Mouse (Mus musculus) 416B (cell line): ENCODE data around the gene Ddx39.
A peak's percentile ranks its signal among the peaks of the same experiment; 100 is the strongest.

Source experiments
- DNase-seq: peaks from one replicate; pipeline ENCODE4 v3.0.0; 2011; ENCODE audit warnings: low read depth

The Ddx39 gene

DNA sequence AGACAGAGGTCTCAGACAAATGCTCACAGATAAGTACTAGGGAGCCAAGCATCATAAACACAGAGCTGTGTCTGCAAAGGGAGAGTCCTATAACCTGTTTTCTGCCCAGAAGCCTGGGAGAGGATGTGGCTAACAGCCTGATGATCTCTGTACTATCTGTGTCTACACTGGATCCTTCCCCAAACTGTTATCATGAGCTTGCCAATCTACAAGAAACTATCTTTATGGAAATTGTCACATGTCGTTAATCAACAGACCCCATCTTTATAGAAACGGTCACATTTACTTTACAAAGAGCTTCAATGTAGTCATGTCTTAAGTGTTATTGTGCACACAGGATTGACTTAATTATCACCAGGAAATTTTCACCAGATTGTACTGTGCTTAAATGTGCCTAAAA is 55.7 kb downstream of the Ddx39 start:
- no peak for DNase-seq

DNA sequence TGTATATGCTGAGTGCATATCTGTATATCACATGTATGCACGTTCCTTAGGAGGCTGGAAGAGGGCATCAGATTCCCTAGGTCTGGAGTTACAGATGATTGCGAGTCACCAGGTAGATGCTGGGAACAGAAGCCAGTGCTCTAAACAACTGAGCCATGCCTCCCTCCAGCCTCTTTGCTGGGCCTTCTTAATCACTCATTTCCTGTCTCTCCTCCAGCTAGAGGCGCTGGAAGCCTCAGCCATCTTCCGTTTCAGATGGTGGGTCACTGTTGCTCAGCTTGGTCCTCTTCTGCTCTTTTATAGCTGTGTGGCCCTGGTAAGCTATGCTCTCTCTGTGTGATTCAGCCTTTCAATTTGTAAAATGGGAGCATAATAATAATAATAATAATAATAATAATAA is 56.8 kb downstream of the Ddx39 start:
- DNase-seq: peak; percentile 48

DNA sequence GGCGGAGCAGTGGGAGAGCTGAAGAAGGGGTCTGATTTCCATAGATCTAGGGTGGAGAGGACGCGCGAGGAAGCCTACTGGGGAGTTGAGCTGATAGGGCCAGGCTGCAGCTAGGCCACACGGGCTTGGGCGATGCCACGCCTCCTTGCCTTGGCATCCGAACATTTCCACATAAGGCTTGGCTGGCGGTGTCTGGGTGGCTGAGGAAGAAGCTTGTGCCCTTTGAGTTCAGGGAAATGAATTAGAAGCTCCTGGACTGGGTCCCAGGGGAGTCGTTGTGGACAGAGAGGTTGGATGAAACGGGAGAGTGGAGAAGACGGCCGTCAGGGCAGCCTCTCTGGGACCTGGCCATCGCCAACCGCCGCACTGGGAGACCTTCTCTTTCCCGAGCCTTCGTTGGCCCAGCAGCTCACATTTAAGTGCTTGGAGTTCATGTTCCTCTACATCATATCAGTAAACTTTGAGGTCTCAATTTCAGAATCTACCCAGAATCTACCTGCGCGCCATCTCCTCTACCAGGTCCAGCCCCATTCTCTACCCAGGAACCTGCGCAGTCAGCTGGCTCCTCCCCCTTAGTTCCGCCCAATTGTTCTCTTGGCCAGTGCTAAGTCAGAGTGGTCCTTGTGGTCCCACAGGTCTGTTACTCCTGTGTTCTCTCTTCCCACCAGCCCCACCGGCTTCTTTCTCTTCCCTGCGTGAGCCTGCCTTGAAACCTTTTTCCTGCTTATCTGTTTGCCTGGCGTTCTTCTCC is 57.9 kb downstream of the Ddx39 start:
- DNase-seq: no peak

DNA sequence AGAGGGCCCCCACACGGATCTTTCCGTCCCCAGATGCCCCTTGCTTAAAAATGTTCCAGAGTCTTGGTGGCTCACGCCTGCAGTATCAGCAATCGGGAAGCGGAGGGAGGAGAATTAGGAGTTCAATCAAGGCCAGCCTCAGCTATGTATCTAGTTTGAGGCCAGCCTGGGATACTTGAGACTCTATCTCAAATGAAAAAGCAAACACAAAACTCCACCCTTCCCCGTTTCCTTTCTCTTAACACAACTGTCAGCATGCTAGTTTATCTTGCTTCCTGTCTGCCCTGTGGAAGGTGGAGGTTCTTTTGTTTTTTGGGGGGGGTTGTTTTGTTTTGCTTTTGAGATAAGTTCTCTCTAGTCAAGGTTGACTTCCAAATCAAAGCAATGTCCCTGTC is 58.5 kb downstream of the Ddx39 start:
- DNase-seq: peak; percentile 24

DNA sequence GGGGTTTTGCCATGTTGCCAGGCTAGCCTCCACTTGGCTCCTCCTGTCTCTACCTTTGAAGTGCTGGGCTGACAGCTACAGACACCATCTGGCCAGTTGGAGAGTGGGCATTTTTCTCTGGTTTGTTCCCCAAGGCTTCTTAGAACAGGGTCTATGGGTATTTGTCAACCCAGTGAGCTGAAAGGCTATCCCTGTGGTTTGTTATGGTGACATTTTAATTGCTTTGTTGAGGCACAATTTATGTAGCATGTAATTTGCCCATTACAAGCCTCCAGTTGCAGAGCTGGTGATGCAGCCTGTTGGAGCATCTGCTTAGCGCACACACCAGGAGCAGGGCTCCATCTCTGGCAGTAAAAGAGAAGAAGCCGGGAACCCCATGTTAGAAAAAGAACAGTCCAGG is 59.2 kb downstream of the Ddx39 start:
- peak; percentile 12 for DNase-seq
